Mouse (Mus musculus): ENCODE results near the gene Lysmd1.

- TF ChIP-seq GATA1 (IDR thresholded peaks at IDR 0.05; ENCODE audit: borderline replicate concordance, low read length), result no peak
- TF ChIP-seq FLI1 (IDR thresholded peaks at IDR 0.05; ENCODE audit: low read length), result no peak
These were observed 37.2 kb downstream of the Lysmd1 start for GRCm38 (mm10) chr3:95171105-95171504.

Measured in megakaryocyte, embryonic 14.5 days (primary cell).